Mouse (Mus musculus) small intestine, adult 2 months (tissue): Measurements from ENCODE around the gene Ltbr.
"Not testable (repeated sequence)": the region's sequence is repeated elsewhere in the genome, so short reads cannot be mapped to it uniquely, and the experiment has no call there.

Source experiments
- CTCF ChIP-seq: fragments of 200-500 bp; IDR thresholded peaks from 2 replicates; pipeline ENCODE4 v1.5.1; 2012; ENCODE audit warnings: low read depth, mild to moderate bottlenecking, control low read depth, inconsistent platforms, low read length, moderate library complexity, mixed read lengths; ENCODE audit not compliant: insufficient replicate concordance, insufficient read length; ENCODE audit errors: extremely low read depth
- POLR2A ChIP-seq: fragments of 200-500 bp; IDR thresholded peaks from 2 replicates; pipeline ENCODE4 v1.6.1; 2012; ENCODE audit warnings: low read depth, mild to moderate bottlenecking, control low read depth, inconsistent platforms, low read length, moderate library complexity

GRCm38 (mm10) chr6:125266600-125266999 lies 47.1 kb downstream of the Ltbr start:
- not testable (repeated sequence) for TF ChIP-seq CTCF, POLR2A
